In the genomic region with DNA sequence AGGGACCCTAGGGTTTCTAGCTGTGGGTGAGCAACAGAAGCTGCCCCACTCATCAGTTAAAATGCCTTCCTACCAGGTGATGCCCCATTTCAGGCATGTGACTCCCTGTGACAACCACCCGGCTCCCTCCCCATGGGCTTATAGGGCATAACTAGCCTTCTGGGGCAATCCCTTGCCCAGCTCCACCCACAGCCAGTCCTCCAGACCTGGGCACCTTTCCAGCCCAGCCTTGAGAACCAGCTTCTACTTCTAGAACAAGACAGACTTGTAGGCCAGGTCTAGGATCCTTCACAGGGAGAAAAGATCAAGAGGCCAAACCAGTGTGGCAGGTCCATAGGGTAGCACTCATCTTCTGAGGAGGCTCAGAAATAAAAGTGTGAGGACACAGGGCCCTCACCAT, we compare ENCODE assay signal across 18 mouse cellular contexts. TPM values are rescaled to one million over a fixed set of nuclear protein-coding genes. Genes with fewer than 3 reads are reported as not detected.
DNase-seq lines count a peak whose midpoint lies in the region; ATAC-seq and TF ChIP-seq lines count a peak whose summit lies in the region.
"Had no signal": no experiment of that assay in that cellular context is flagged by ENCODE, and none has a peak within 500 bp of the region (broad histone marks: within the 10 kb centered on the region; RNA-seq: fewer than 3 reads in every experiment).

No protein-coding gene starts in this region.

- H3K36me3 ChIP-seq in midbrain, embryonic 11.5 days (ENCODE audit: control insufficient read depth, insufficient read depth, low read length), result no peaks in the 10 kb centered on the region
- H3K36me3 ChIP-seq in midbrain, embryonic 10.5 days, result no peaks in the 10 kb centered on the region

- H3K9me3 ChIP-seq in midbrain, embryonic 11.5 days (ENCODE audit: control insufficient read depth, low read length), result no peaks in the 10 kb centered on the region
- no peaks in the 10 kb centered on the region for H3K9me3 ChIP-seq in midbrain, embryonic 10.5 days (replicated peaks)
- H3K9me3 ChIP-seq: hindbrain, embryonic 15.5 days; limb, embryonic 13.5 days; megakaryocyte, embryonic 14.5 days had no signal

- 100% methylated on average over 1 of the region's 1 CpGs for WGBS in midbrain, embryonic 11.5 days
- 86% methylated on average over 1 of the region's 1 CpGs for WGBS in midbrain, embryonic 10.5 days

- H3K4me1 ChIP-seq in midbrain, embryonic 11.5 days (ENCODE audit: control insufficient read depth, insufficient read depth, low read length), result peaks cover 6% of the 10 kb centered on the region
- H3K4me1 ChIP-seq in midbrain, embryonic 10.5 days, result peaks cover 30% of the 10 kb centered on the region
- H3K4me1 ChIP-seq: hindbrain, embryonic 15.5 days had no signal

- no peak overlapping the region for H3K4me2 ChIP-seq in midbrain, embryonic 11.5 days
- H3K4me2 ChIP-seq: hindbrain, embryonic 15.5 days; limb, embryonic 13.5 days had no signal

- H3K9ac ChIP-seq in midbrain, embryonic 11.5 days (ENCODE audit: low read length), result no peak overlapping the region
- H3K9ac ChIP-seq: hindbrain, embryonic 15.5 days; limb, embryonic 13.5 days had no signal

- intact Hi-C loops in gastrocnemius, adult 2 months (cut with DNase I), result no loop called here

- no peak for ATAC-seq in midbrain, embryonic 11.5 days (ENCODE audit: low FRiP score)
- no peak for ATAC-seq in monocyte, adult 5-6 weeks (replicated peaks; ENCODE audit: insufficient number of reproducible peaks, low FRiP score, low TSS enrichment, poor library complexity, severe bottlenecking)

- H3K4me3 ChIP-seq in gastrocnemius, adult 2 months, result no peak overlapping the region
- no peak overlapping the region for H3K4me3 ChIP-seq in midbrain, embryonic 11.5 days (ENCODE audit: low read depth, low read length)
- no peak overlapping the region for H3K4me3 ChIP-seq in midbrain, embryonic 10.5 days
- H3K4me3 ChIP-seq: hindbrain, embryonic 15.5 days; limb, embryonic 13.5 days; megakaryocyte, embryonic 14.5 days; myocyte had no signal

- no peak overlapping the region for H3K27ac ChIP-seq in gastrocnemius, adult 2 months
- no peak overlapping the region for H3K27ac ChIP-seq in midbrain, embryonic 11.5 days (ENCODE audit: low read depth, low read length)
- H3K27ac ChIP-seq in midbrain, embryonic 10.5 days (replicated peaks), result no peak overlapping the region
- H3K27ac ChIP-seq: hindbrain, embryonic 15.5 days; limb, embryonic 13.5 days had no signal

- DNase-seq in gastrocnemius, adult 2 months, result peak; percentile 46
- DNase-seq in gastrocnemius, postnatal 25 days, result no peak
- peak; percentile 59 for DNase-seq in midbrain, embryonic 11.5 days (ENCODE audit: low spot score, missing footprints)
- no peak for DNase-seq in midbrain, embryonic 10.5 days (ENCODE audit: low spot score)
- DNase-seq in kidney, postnatal 14 days, result peak; percentile 73
- peak; percentile 93 for DNase-seq in lung, postnatal 36 days
- no peak for DNase-seq in thymus, postnatal 10 days (ENCODE audit: low spot score in 2 of 2)
- DNase-seq: adrenal gland, adult 2 months; heart, adult 18-20 months; layer of hippocampus, adult 9-11 months; thymus, postnatal 14 days had no signal

- H3K27me3 ChIP-seq in midbrain, embryonic 11.5 days (ENCODE audit: control insufficient read depth, insufficient read depth, low read length), result no peaks in the 10 kb centered on the region
- no peaks in the 10 kb centered on the region for H3K27me3 ChIP-seq in midbrain, embryonic 10.5 days (ENCODE audit: low read depth, poor library complexity, severe bottlenecking)
- H3K27me3 ChIP-seq: hindbrain, embryonic 15.5 days; limb, embryonic 13.5 days; megakaryocyte, embryonic 14.5 days had no signal

- no peak for TF ChIP-seq CTCF in gastrocnemius, adult 2 months (IDR thresholded peaks at IDR 0.05)

RNA-seq across cellular contexts. Expression of a gene that starts 9.1 kb away (rescaled TPM):
- under 1 TPM; 0.64 to 0.81 TPM for total RNA-seq in gastrocnemius, adult 2 months (2021)
- total RNA-seq in gastrocnemius, postnatal 25 days (2021), result 1 to 10 TPM in 1 of 2 experiments, under 1 TPM in 1; 0.31 to 1.4 TPM
- 2.4 and 2.7 TPM in 2 replicates for polyA plus RNA-seq in midbrain, embryonic 11.5 days (2014; fragmentation: Nextera tagmentation; extraction: Ambion mirVana)
- 4.2 and 4.7 TPM in 2 replicates for polyA plus RNA-seq in midbrain, embryonic 10.5 days (2016; fragmentation: Nextera tagmentation; extraction: Ambion mirVana)
- 0.29 to 3.4 TPM in 2 of 3 replicates, not detected in the other for total RNA-seq in monocyte, adult 5-6 weeks (2017)

RNA-seq across cellular contexts. Expression of a gene that starts 19.2 kb away (rescaled TPM):
- total RNA-seq in gastrocnemius, adult 2 months (2021), result 10 to 100 TPM; 35.9 to 46.6 TPM
- 10 to 100 TPM; 44.8 to 47.6 TPM for total RNA-seq in gastrocnemius, postnatal 25 days (2021)
- 77.1 and 81.5 TPM in 2 replicates for polyA plus RNA-seq in midbrain, embryonic 11.5 days (2014; fragmentation: Nextera tagmentation; extraction: Ambion mirVana)
- polyA plus RNA-seq in midbrain, embryonic 10.5 days (2016; fragmentation: Nextera tagmentation; extraction: Ambion mirVana), result 106 and 111 TPM in 2 replicates
- total RNA-seq in monocyte, adult 5-6 weeks (2017), result 3.8 to 11.1 TPM (median 9.8 TPM) in 3 replicates

RNA-seq across cellular contexts. Expression of a gene that starts 24.3 kb away (rescaled TPM):
- 1 to 10 TPM; 4.7 to 6.0 TPM for total RNA-seq in gastrocnemius, adult 2 months (2021)
- total RNA-seq in gastrocnemius, postnatal 25 days (2021), result 1 to 10 TPM; 3.4 to 5.2 TPM
- 16.5 and 18.3 TPM in 2 replicates for polyA plus RNA-seq in midbrain, embryonic 11.5 days (2014; fragmentation: Nextera tagmentation; extraction: Ambion mirVana)
- 20.5 and 20.8 TPM in 2 replicates for polyA plus RNA-seq in midbrain, embryonic 10.5 days (2016; fragmentation: Nextera tagmentation; extraction: Ambion mirVana)
- 2.6 to 4.4 TPM (median 4.2 TPM) in 3 replicates for total RNA-seq in monocyte, adult 5-6 weeks (2017)
- polyA plus RNA-seq: C2C12 had no signal

RNA-seq across cellular contexts. Expression of a gene that starts 25.1 kb away (rescaled TPM):
- 1 to 10 TPM in 1 of 2 experiments, under 1 TPM in 1; 0.61 to 1.4 TPM for total RNA-seq in gastrocnemius, adult 2 months (2021)
- total RNA-seq in gastrocnemius, postnatal 25 days (2021), result 1 to 10 TPM; 1.2 to 1.5 TPM
- polyA plus RNA-seq in midbrain, embryonic 11.5 days (2014; fragmentation: Nextera tagmentation; extraction: Ambion mirVana), result 0.22 and 0.43 TPM in 2 replicates
- polyA plus RNA-seq in midbrain, embryonic 10.5 days (2016; fragmentation: Nextera tagmentation; extraction: Ambion mirVana), result 0.65 and 0.85 TPM in 2 replicates
- total RNA-seq in monocyte, adult 5-6 weeks (2017), result 3.1 to 8.5 TPM (median 7.3 TPM) in 3 replicates

RNA-seq across cellular contexts. Expression of a gene that starts 31.7 kb away (rescaled TPM):
- total RNA-seq in gastrocnemius, adult 2 months (2021), result 1 to 10 TPM; 3.8 to 4.5 TPM
- 1 to 10 TPM; 5.2 to 6.5 TPM for total RNA-seq in gastrocnemius, postnatal 25 days (2021)
- polyA plus RNA-seq in midbrain, embryonic 11.5 days (2014; fragmentation: Nextera tagmentation; extraction: Ambion mirVana), result 21.6 and 21.8 TPM in 2 replicates
- polyA plus RNA-seq in midbrain, embryonic 10.5 days (2016; fragmentation: Nextera tagmentation; extraction: Ambion mirVana), result 21.9 and 22.2 TPM in 2 replicates
- total RNA-seq in monocyte, adult 5-6 weeks (2017), result not detected in 3 replicates
- total RNA-seq: common myeloid progenitor, adult 5-6 weeks had no signal

Comparison
In these comparisons a context has a peak if more than half of its experiments do, and no peak if none do; other contexts are left out.
1. DNase-seq: peak in gastrocnemius, adult 2 months (single experiment), midbrain, embryonic 11.5 days (single experiment), kidney, postnatal 14 days (single experiment) and lung, postnatal 36 days (single experiment); none in gastrocnemius, postnatal 25 days (single experiment), midbrain, embryonic 10.5 days (single experiment) and thymus, postnatal 10 days (0 of 2).